Mouse (Mus musculus): ENCODE data around the gene Smurf1. TPM values are rescaled to one million over a fixed set of nuclear protein-coding genes. Genes with fewer than 3 reads are reported as not detected.

Smurf1 gene
- polyA plus RNA-seq, 1 experiment from 2014 or later: 9.2 TPM

GRCm38 (mm10) chr5:144964872-144965638 lies 592 bp downstream of the Smurf1 start:
- peaks cover 15% of the 10 kb centered on the region for H3K4me1 ChIP-seq (replicated peaks; ENCODE audit: control insufficient read depth, insufficient read depth, low read length)
- peak overlapping the region; percentile 88 for H3K4me3 ChIP-seq (ENCODE audit: low read depth, low read length)
- no peaks in the 10 kb centered on the region for H3K36me3 ChIP-seq (ENCODE audit: control insufficient read depth, insufficient read depth, low read length)
- 1% methylated on average over 28 of the region's 56 CpGs for WGBS
- H3K9ac ChIP-seq (ENCODE audit: low read depth, low read length): peak overlapping the region; percentile 81
- H3K27ac ChIP-seq (ENCODE audit: low read depth, low read length): peak overlapping the region; percentile 86
- no peaks in the 10 kb centered on the region for H3K9me3 ChIP-seq (ENCODE audit: control insufficient read depth, low read length)
- peak; percentile 87 for ATAC-seq (replicated peaks; ENCODE audit: low FRiP score)
- peaks cover 16% of the 10 kb centered on the region for H3K27me3 ChIP-seq (replicated peaks; ENCODE audit: control insufficient read depth, insufficient read depth, low read length)
- H3K4me2 ChIP-seq: peak overlapping the region; percentile 92
- DNase-seq (ENCODE audit: low spot score): peak; percentile 95

- peak; percentile 43; the same call in 1 of the 2 replicates for ATAC-seq (replicated peaks; ENCODE audit: low FRiP score)
- Histone ChIP-seq H3K9me3 (ENCODE audit: control insufficient read depth, low read length) (no peaks in the 10 kb centered on the region), H3K27me3 (replicated peaks; ENCODE audit: control insufficient read depth, insufficient read depth, low read length) (peaks cover 16% of the 10 kb centered on the region), H3K4me3 (ENCODE audit: low read depth, low read length) (peak overlapping the region; percentile 88), H3K9ac (ENCODE audit: low read depth, low read length) (no peak overlapping the region), H3K4me1 (replicated peaks; ENCODE audit: control insufficient read depth, insufficient read depth, low read length) (peaks cover 15% of the 10 kb centered on the region), H3K36me3 (ENCODE audit: control insufficient read depth, insufficient read depth, low read length) (no peaks in the 10 kb centered on the region), H3K4me2 (peak overlapping the region; percentile 92), H3K27ac (ENCODE audit: low read depth, low read length) (peak overlapping the region; percentile 48; the same call in 1 of the 2 replicates)
- WGBS: 33% methylated on average over 8 of the region's 8 CpGs
- no peak for DNase-seq (ENCODE audit: low spot score)
These were observed 1.2 kb downstream of the Smurf1 start for GRCm38 (mm10) chr5:144964465-144964864.

DNA sequence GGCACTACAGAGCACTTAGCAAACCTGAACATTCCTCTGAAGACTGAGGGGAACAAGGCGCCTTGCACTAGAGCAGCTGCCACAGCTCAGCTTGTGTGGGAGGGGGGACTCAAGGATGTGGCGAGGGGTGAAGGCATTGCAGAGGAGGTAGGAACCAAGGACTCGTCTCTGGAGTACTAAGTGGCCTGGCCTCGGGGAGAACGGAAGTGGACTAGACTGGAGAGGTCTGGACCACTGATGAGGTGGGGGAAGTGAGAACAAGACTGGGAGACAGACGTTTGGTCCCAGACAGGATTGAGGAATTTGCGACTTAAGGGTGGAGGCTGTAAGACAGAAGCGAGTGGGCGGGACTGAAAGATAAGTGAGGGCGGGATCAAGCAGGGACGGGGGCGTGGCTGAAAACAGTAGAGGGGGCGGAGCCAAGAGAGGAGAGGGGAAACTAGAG lies 1.8 kb downstream of the Smurf1 start:
- H3K9me3 ChIP-seq (ENCODE audit: control insufficient read depth, low read length): no peaks in the 10 kb centered on the region
- H3K27ac ChIP-seq (ENCODE audit: low read depth, low read length): peak overlapping the region; percentile 47
- no peaks in the 10 kb centered on the region for H3K36me3 ChIP-seq (ENCODE audit: control insufficient read depth, insufficient read depth, low read length)
- 6% methylated on average over 13 of the region's 13 CpGs for WGBS
- 0 out of 2 replicates have a peak, but pooled peaks have one; percentile 10 for ATAC-seq (replicated peaks; ENCODE audit: low FRiP score)
- H3K4me1 ChIP-seq (replicated peaks; ENCODE audit: control insufficient read depth, insufficient read depth, low read length): peaks cover 20% of the 10 kb centered on the region
- H3K9ac ChIP-seq (ENCODE audit: low read depth, low read length): no peak overlapping the region
- DNase-seq (ENCODE audit: low spot score): peak; percentile 54
- 0 out of 2 replicates have a peak overlapping the region, but pooled peaks have one; percentile 11 for H3K4me3 ChIP-seq (ENCODE audit: low read depth, low read length)
- H3K27me3 ChIP-seq (replicated peaks; ENCODE audit: control insufficient read depth, insufficient read depth, low read length): peaks cover 16% of the 10 kb centered on the region
- peak overlapping the region; percentile 92 for H3K4me2 ChIP-seq

DNA sequence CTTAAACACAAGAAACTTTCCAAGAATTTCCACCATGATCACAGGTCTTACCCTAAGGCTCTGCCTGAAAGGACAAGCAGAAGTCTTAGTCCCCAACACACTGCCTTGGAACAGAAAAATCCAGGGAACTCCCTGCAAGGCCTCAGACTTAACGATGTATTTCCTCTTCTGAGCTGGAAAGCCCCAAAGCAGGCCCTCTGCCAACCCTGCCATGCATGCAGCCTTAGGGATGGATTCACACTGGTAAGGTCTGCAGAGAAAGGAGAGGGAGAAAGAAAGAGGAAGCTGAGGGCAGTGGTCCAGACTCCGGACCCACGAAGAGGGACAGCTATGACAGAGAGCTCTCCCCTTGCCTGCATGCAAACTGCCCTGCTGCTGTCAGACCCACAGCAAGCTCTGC lies 2.2 kb downstream of the Smurf1 start:
- H3K27me3 ChIP-seq (replicated peaks; ENCODE audit: control insufficient read depth, insufficient read depth, low read length): peaks cover 16% of the 10 kb centered on the region
- peak overlapping the region; percentile 92 for H3K4me2 ChIP-seq
- H3K4me1 ChIP-seq (replicated peaks; ENCODE audit: control insufficient read depth, insufficient read depth, low read length): peaks cover 25% of the 10 kb centered on the region
- H3K9me3 ChIP-seq (ENCODE audit: control insufficient read depth, low read length): no peaks in the 10 kb centered on the region
- no peak overlapping the region for H3K9ac ChIP-seq (ENCODE audit: low read depth, low read length)
- WGBS: 25% methylated on average over 3 of the region's 3 CpGs
- no peak overlapping the region for H3K4me3 ChIP-seq (ENCODE audit: low read depth, low read length)
- H3K36me3 ChIP-seq (ENCODE audit: control insufficient read depth, insufficient read depth, low read length): no peaks in the 10 kb centered on the region
- no peak for DNase-seq (ENCODE audit: low spot score)
- ATAC-seq (replicated peaks; ENCODE audit: low FRiP score): no peak
- peak overlapping the region; percentile 47 for H3K27ac ChIP-seq (ENCODE audit: low read depth, low read length)

GRCm38 (mm10) chr5:144958271-144958670 lies 7.4 kb downstream of the Smurf1 start:
- no peak for DNase-seq (ENCODE audit: low spot score)
- no peak overlapping the region for H3K4me2 ChIP-seq
- H3K4me3 ChIP-seq (ENCODE audit: low read depth, low read length): no peak overlapping the region
- H3K27ac ChIP-seq (ENCODE audit: low read depth, low read length): no peak overlapping the region
- WGBS: 84% methylated on average over 9 of the region's 9 CpGs
- no peak overlapping the region for H3K9ac ChIP-seq (ENCODE audit: low read depth, low read length)
- no peaks in the 10 kb centered on the region for H3K36me3 ChIP-seq (ENCODE audit: control insufficient read depth, insufficient read depth, low read length)
- H3K9me3 ChIP-seq (ENCODE audit: control insufficient read depth, low read length): no peaks in the 10 kb centered on the region
- no peak for ATAC-seq (replicated peaks; ENCODE audit: low FRiP score)
- peaks cover 13% of the 10 kb centered on the region for H3K4me1 ChIP-seq (replicated peaks; ENCODE audit: control insufficient read depth, insufficient read depth, low read length)
- no peaks in the 10 kb centered on the region for H3K27me3 ChIP-seq (replicated peaks; ENCODE audit: control insufficient read depth, insufficient read depth, low read length)

GRCm38 (mm10) chr5:144954432-144954831 lies 11.2 kb downstream of the Smurf1 start:
- Histone ChIP-seq H3K4me3 (ENCODE audit: low read depth, low read length) (no peak overlapping the region), H3K9me3 (ENCODE audit: control insufficient read depth, low read length) (no peaks in the 10 kb centered on the region), H3K9ac (ENCODE audit: low read depth, low read length) (no peak overlapping the region), H3K27me3 (replicated peaks; ENCODE audit: control insufficient read depth, insufficient read depth, low read length) (no peaks in the 10 kb centered on the region), H3K4me2 (no peak overlapping the region), H3K27ac (ENCODE audit: low read depth, low read length) (no peak overlapping the region), H3K36me3 (ENCODE audit: control insufficient read depth, insufficient read depth, low read length) (no peaks in the 10 kb centered on the region), H3K4me1 (replicated peaks; ENCODE audit: control insufficient read depth, insufficient read depth, low read length) (peaks cover 13% of the 10 kb centered on the region)
- no peak for ATAC-seq (replicated peaks; ENCODE audit: low FRiP score)
- WGBS: 79% methylated on average over 7 of the region's 7 CpGs
- no peak for DNase-seq (ENCODE audit: low spot score)

- H3K27me3 ChIP-seq (replicated peaks; ENCODE audit: control insufficient read depth, insufficient read depth, low read length): no peaks in the 10 kb centered on the region
- no peak overlapping the region for H3K4me3 ChIP-seq (ENCODE audit: low read depth, low read length)
- no peak overlapping the region for H3K27ac ChIP-seq (ENCODE audit: low read depth, low read length)
- no peak for ATAC-seq (replicated peaks; ENCODE audit: low FRiP score)
- no peak overlapping the region for H3K9ac ChIP-seq (ENCODE audit: low read depth, low read length)
- H3K4me2 ChIP-seq: no peak overlapping the region
- DNase-seq (ENCODE audit: low spot score): no peak
- no peaks in the 10 kb centered on the region for H3K36me3 ChIP-seq (ENCODE audit: control insufficient read depth, insufficient read depth, low read length)
- 86% methylated on average over 2 of the region's 2 CpGs for WGBS
- H3K9me3 ChIP-seq (ENCODE audit: control insufficient read depth, low read length): no peaks in the 10 kb centered on the region
- H3K4me1 ChIP-seq (replicated peaks; ENCODE audit: control insufficient read depth, insufficient read depth, low read length): 0 out of 2 replicates have a peak, but pooled peaks cover 5% of the 10 kb centered on the region
These were observed 13.1 kb downstream of the Smurf1 start for GRCm38 (mm10) chr5:144952592-144952991.

- no peak overlapping the region for H3K27ac ChIP-seq (ENCODE audit: low read depth, low read length)
- H3K4me3 ChIP-seq (ENCODE audit: low read depth, low read length): no peak overlapping the region
- H3K27me3 ChIP-seq (replicated peaks; ENCODE audit: control insufficient read depth, insufficient read depth, low read length): no peaks in the 10 kb centered on the region
- H3K9ac ChIP-seq (ENCODE audit: low read depth, low read length): no peak overlapping the region
- H3K4me2 ChIP-seq: no peak overlapping the region
- WGBS: 82% methylated on average over 5 of the region's 5 CpGs
- no peak for ATAC-seq (replicated peaks; ENCODE audit: low FRiP score)
- H3K4me1 ChIP-seq (replicated peaks; ENCODE audit: control insufficient read depth, insufficient read depth, low read length): 0 out of 2 replicates have a peak, but pooled peaks cover 5% of the 10 kb centered on the region
- DNase-seq (ENCODE audit: low spot score): no peak
- H3K36me3 ChIP-seq (ENCODE audit: control insufficient read depth, insufficient read depth, low read length): no peaks in the 10 kb centered on the region
- no peaks in the 10 kb centered on the region for H3K9me3 ChIP-seq (ENCODE audit: control insufficient read depth, low read length)
These were observed 15.1 kb downstream of the Smurf1 start for GRCm38 (mm10) chr5:144950428-144951051.
